Mouse (Mus musculus) limb, embryonic 12.5 days (tissue): Measurements from ENCODE around the gene Rpl4. TPM values are rescaled to one million over a fixed set of nuclear protein-coding genes. Genes with fewer than 3 reads are reported as not detected.

Source experiments
- ATAC-seq: fragments of 200-750 bp; cut with Nextera tagmentation; 2 replicates; pipeline ENCODE4 v1.8.0; 2017; ENCODE audit warnings: low read depth, moderate TSS enrichment; ENCODE audit not compliant: insufficient number of reproducible peaks, insufficient read depth, low FRiP score, low TSS enrichment
- H3K27ac ChIP-seq: fragments of 300-500 bp; sonication (generic); 2 replicates; pipeline ENCODE4 v1.5.1; 2016; ENCODE audit warnings: mild to moderate bottlenecking, moderate library complexity
- H3K27me3 ChIP-seq: fragments of 300-500 bp; sonication (generic); 2 replicates; pipeline ENCODE4 v1.6.1; 2016; ENCODE audit warnings: mild to moderate bottlenecking, moderate library complexity
- H3K36me3 ChIP-seq: fragments of 300-500 bp; sonication (generic); 2 replicates; pipeline ENCODE4 v1.6.1; 2016; ENCODE audit warnings: mild to moderate bottlenecking, moderate library complexity
- H3K4me1 ChIP-seq: fragments of 300-500 bp; sonication (generic); replicated peaks from 2 replicates; pipeline ENCODE4 v1.6.1; 2016
- H3K4me2 ChIP-seq: fragments of 300-500 bp; sonication (generic); 2 replicates; pipeline ENCODE4 v1.6.1; 2016; ENCODE audit warnings: mild to moderate bottlenecking, moderate library complexity
- H3K4me3 ChIP-seq: fragments of 300-500 bp; sonication (generic); replicated peaks from 2 replicates; pipeline ENCODE4 v1.5.1; 2016; ENCODE audit warnings: mild to moderate bottlenecking
- H3K9ac ChIP-seq: fragments of 300-500 bp; sonication (generic); replicated peaks from 2 replicates; pipeline ENCODE4 v1.6.1; 2016; ENCODE audit warnings: mild to moderate bottlenecking, moderate library complexity
- H3K9me3 ChIP-seq: fragments of 300-500 bp; sonication (generic); 2 replicates; pipeline ENCODE4 v1.6.1; 2016; ENCODE audit warnings: mild to moderate bottlenecking, moderate library complexity
- WGBS: fragments of 180-500 bp; shearing (Covaris S2); methylation state at CpG from one replicate; pipeline ENCODE4 v1.1.7; 2016; 5-methylcytosine and 5-hydroxymethylcytosine counted together
- microRNA-seq: library from miRNA; unstranded; fragments of <30 nt; microRNA quantifications from one replicate; pipeline ENCODE4, GENCODE M21; 2017
- polyA plus RNA-seq: library from polyadenylated mRNA; unstranded; fragments of >200 nt; fragmentation: Nextera tagmentation; extraction: Ambion mirVana; gene quantifications from 2 replicates; pipeline ENCODE4 v1.2.1, GENCODE M21; 2016

The Rpl4 gene
- polyA plus RNA-seq, 1 experiment from 2014 or later, result 1,161 TPM

DNA sequence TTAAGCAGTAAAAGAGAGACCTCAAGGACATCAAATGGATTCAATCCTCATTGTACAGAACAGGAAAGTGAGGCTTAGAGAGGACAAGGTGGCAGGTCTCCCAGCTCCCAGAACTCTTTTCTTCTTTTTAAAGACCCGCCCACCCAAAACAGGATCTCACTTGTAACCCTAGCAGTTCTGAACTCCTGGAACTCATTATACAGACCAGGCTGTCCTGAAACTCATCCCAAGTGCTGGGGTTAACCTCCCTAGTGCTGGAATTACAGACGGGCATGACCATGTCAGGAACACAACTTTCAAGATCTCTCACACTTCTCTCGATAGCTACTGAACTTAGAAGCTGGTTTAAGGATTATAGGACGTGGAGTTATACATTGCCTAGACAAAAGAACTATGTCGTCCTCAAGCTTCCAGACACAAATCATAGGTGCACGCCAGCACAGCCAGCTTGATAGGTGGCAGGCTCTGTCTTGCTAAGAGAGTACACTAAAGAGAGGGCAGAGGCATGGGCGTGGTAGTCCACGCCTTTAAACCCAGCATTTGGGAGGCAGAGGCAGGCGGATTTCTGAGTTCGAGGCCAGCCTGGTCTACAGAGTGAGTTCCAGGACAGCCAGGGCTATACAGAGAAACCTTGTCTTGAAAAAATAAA lies 46.7 kb downstream of the Rpl4 start:
- 65% methylated on average over 10 of the region's 10 CpGs for WGBS

DNA sequence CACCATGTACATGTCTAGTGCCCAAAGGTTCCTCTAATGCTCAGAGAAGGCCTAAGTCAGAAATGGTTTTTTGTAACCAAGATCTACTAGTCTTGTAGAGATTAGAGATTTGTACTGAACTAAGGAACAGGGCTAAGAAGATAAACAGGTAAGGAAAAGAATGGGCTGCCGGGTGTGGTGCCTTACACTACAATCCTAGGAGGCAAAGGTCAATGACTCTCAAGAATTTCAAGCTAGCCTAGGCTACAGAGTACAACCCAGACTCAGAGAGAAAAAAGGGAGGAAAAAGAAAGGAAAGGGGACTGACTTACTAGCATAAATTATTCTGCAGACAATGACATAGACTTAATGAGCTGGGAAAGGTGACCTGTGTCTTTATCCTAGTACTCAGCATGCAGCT lies 47.4 kb downstream of the Rpl4 start:
- Histone ChIP-seq H3K4me1 (peaks cover 13% of the 10 kb centered on the region), H3K9ac (no peak overlapping the region), H3K4me3 (no peak overlapping the region), H3K4me2 (no peak overlapping the region), H3K27me3 (no peaks in the 10 kb centered on the region), H3K27ac (no peak overlapping the region), H3K9me3 (no peaks in the 10 kb centered on the region), H3K36me3 (no peaks in the 10 kb centered on the region; the same call in 1 of the 2 replicates)
- ATAC-seq, result no peak
- 68% methylated on average over 1 of the region's 1 CpGs for WGBS

More for the DNA sequence above, 46.7 kb downstream of the Rpl4 start:
- H3K9me3 ChIP-seq, result no peaks in the 10 kb centered on the region
- H3K9ac ChIP-seq, result no peak overlapping the region
- no peak for ATAC-seq
- H3K4me2 ChIP-seq, result no peak overlapping the region
- H3K4me1 ChIP-seq, result peaks cover 13% of the 10 kb centered on the region
- no peak overlapping the region for H3K4me3 ChIP-seq
- H3K36me3 ChIP-seq, result no peaks in the 10 kb centered on the region; the same call in 1 of the 2 replicates
- H3K27ac ChIP-seq, result no peak overlapping the region
- H3K27me3 ChIP-seq, result no peaks in the 10 kb centered on the region

DNA sequence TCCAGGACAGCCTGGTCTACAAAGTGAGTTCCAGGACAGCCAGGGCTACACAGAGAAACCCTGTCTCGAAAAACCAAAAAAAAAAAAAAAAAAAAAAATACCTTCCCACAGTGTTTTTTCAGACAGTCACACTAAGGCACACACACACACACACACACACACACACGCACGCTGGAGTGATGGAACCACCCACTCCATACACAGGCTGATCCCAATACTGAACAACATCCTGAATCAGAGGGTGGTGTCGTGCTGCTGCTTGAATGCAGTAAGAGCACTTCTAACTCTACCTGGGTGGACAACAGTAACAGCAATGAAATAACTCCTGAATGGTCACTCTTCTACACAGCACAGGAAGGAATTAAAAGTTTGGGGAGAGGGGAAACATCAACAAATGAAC lies 48.3 kb downstream of the Rpl4 start:
- 81% methylated on average over 4 of the region's 4 CpGs for WGBS
- H3K9me3 ChIP-seq, result no peaks in the 10 kb centered on the region
- H3K9ac ChIP-seq, result no peak overlapping the region
- ATAC-seq, result no peak
- no peaks in the 10 kb centered on the region for H3K27me3 ChIP-seq
- no peak overlapping the region for H3K4me2 ChIP-seq
- no peaks in the 10 kb centered on the region; the same call in 1 of the 2 replicates for H3K36me3 ChIP-seq
- H3K27ac ChIP-seq, result no peak overlapping the region
- peaks cover 13% of the 10 kb centered on the region for H3K4me1 ChIP-seq
- H3K4me3 ChIP-seq, result no peak overlapping the region

DNA sequence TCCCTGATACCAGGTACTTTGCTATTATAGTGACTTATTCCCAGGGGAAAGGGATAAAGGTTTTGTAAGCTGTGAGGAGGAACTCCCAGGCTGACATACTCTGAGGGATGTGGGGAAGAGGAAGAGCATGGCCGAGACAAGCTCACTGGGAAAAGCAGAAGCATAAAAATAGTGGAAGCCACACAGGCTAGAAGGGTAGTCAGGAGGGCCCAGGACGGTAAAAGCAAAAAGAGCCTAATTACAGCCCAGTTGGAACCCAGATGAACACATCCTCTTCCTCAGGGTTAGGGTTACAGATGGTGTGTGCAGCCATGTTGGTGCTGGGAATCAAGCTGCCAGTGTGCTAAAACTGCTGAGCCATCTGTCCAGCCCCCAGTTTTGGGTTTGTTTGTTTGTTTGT lies 48.9 kb downstream of the Rpl4 start:
- Histone ChIP-seq H3K36me3 (no peaks in the 10 kb centered on the region; the same call in 1 of the 2 replicates), H3K4me3 (no peak overlapping the region), H3K9ac (no peak overlapping the region), H3K27me3 (no peaks in the 10 kb centered on the region), H3K4me1 (peaks cover 13% of the 10 kb centered on the region), H3K9me3 (no peaks in the 10 kb centered on the region), H3K27ac (no peak overlapping the region), H3K4me2 (no peak overlapping the region)
- ATAC-seq, result no peak
- 47% methylated on average over 2 of the region's 2 CpGs for WGBS

DNA sequence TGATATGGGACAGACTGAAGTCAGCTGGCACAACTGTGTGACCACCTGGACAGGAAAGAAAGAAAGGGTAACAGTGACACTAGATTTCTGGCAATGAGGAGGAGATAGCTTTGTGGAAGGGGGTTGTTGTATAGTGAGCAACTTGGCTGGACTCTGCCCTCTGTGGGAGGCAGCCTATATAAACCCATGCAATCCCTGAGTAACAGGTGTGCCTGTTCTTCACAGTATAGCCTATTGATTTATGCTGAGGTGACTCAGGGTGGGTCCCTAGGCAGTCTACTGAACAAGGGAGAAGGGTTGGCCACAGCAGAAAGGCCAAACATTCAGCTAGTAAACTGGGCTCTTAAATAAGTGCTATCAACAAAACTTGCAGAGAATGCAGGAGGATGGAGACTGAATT lies 52.6 kb downstream of the Rpl4 start:
- ATAC-seq, result no peak

DNA sequence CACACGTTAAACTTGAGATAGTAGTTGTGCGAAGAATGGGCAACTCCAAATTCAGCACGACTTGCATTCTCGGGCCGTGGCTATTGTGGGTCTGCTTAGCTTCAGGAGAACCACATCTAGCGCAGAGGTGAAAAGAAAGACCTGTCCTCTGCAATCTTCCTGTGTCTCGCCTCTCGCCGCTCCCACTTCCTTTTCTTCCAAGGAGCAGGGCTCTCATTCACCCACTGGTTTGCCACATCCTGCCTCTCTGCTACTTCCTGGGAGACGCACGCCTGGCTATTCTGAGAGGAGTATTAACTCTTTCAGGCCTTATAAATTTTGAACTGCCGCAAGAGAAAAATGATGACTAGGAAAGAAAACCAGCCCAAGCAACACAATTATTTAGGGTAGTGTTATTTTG lies 54.6 kb downstream of the Rpl4 start:
- no peaks in the 10 kb centered on the region; the same call in 1 of the 2 replicates for H3K36me3 ChIP-seq
- peaks cover 22% of the 10 kb centered on the region for H3K4me1 ChIP-seq
- ATAC-seq, result no peak
- no peak overlapping the region for H3K27ac ChIP-seq
- no peak overlapping the region for H3K4me2 ChIP-seq
- H3K4me3 ChIP-seq, result no peak overlapping the region
- 85% methylated on average over 12 of the region's 12 CpGs for WGBS
- no peak overlapping the region for H3K9ac ChIP-seq
- no peaks in the 10 kb centered on the region for H3K9me3 ChIP-seq
- H3K27me3 ChIP-seq, result no peaks in the 10 kb centered on the region

More for the DNA sequence above, 52.6 kb downstream of the Rpl4 start:
- Histone ChIP-seq H3K9ac (no peak overlapping the region), H3K4me3 (no peak overlapping the region), H3K4me2 (no peak overlapping the region), H3K4me1 (peaks cover 11% of the 10 kb centered on the region), H3K36me3 (no peaks in the 10 kb centered on the region; the same call in 1 of the 2 replicates), H3K27ac (no peak overlapping the region), H3K9me3 (no peaks in the 10 kb centered on the region), H3K27me3 (no peaks in the 10 kb centered on the region)

Small RNAs within 50 kb of the gene (microRNA-seq; reads per million reads assigned to microRNA genes)
- not detected for gene Gm24106

Other genes starting within 250 kb of the Rpl4 start
- 23.5 and 23.9 TPM in 2 replicates for gene Smad6, start 151.3 kb upstream of the Rpl4 start, polyA plus RNA-seq
- gene Lctl, start 56.2 kb upstream of the Rpl4 start, polyA plus RNA-seq, result not detected in 2 replicates
- 29.5 and 32.5 TPM in 2 replicates for gene Zwilch, start 271 bp upstream of the Rpl4 start, polyA plus RNA-seq
- 28.3 and 29.3 TPM in 2 replicates for gene Snapc5, start 5.9 kb downstream of the Rpl4 start, polyA plus RNA-seq
- gene Uchl4, start 61.8 kb downstream of the Rpl4 start, polyA plus RNA-seq, result 3.8 and 4.8 TPM in 2 replicates
- 71.6 and 77.1 TPM in 2 replicates for gene Map2k1, start 80.3 kb downstream of the Rpl4 start, polyA plus RNA-seq
- gene Tipin, start 108.2 kb downstream of the Rpl4 start, polyA plus RNA-seq, result 264 TPM in 2 replicates
- 22.3 and 22.5 TPM in 2 replicates for gene Dis3l, start 167.9 kb downstream of the Rpl4 start, polyA plus RNA-seq
- 0.97 and 1.1 TPM in 2 replicates for gene Megf11, start 212.3 kb downstream of the Rpl4 start, polyA plus RNA-seq